Mouse (Mus musculus) telencephalon, adult 2 months (tissue): ENCODE measurements around the gene Vip.

Experiments used
- DNase-seq: peaks from one replicate; pipeline ENCODE4 v3.0.0-alpha.2; 2011; ENCODE audit warnings: low read depth, low spot score

The Vip gene

GRCm38 (mm10) chr10:5639112-5639511 lies at the start of gene Vip:
Vip (plus strand) TSS chr10:5639218.
- no peak for DNase-seq

- DNase-seq: no peak
Observed at GRCm38 (mm10) chr10:5591061-5591460, 48.0 kb upstream of the Vip start.

- no peak for DNase-seq
Observed at GRCm38 (mm10) chr10:5591996-5592395, 47.0 kb upstream of the Vip start.

GRCm38 (mm10) chr10:5593464-5593863 lies 45.6 kb upstream of the Vip start, which contains the start of gene Myct1:
Myct1 (plus strand) TSS chr10:5593775.
- no peak for DNase-seq

GRCm38 (mm10) chr10:5594457-5594856 lies 44.6 kb upstream of the Vip start:
- DNase-seq: no peak

- no peak for DNase-seq
Observed at GRCm38 (mm10) chr10:5596559-5596958, 42.5 kb upstream of the Vip start.

- peak; percentile 46 for DNase-seq
Observed at GRCm38 (mm10) chr10:5600123-5600522, 38.9 kb upstream of the Vip start.

GRCm38 (mm10) chr10:5603512-5603911 lies 35.5 kb upstream of the Vip start:
- no peak for DNase-seq

GRCm38 (mm10) chr10:5604371-5604770 lies 34.6 kb upstream of the Vip start:
- DNase-seq: no peak

- no peak for DNase-seq
Observed at GRCm38 (mm10) chr10:5608874-5609273, 30.1 kb upstream of the Vip start.

- DNase-seq: no peak
Observed at GRCm38 (mm10) chr10:5615186-5616040, 23.6 kb upstream of the Vip start.

- no peak for DNase-seq
Observed at GRCm38 (mm10) chr10:5626268-5626667, 12.8 kb upstream of the Vip start.

GRCm38 (mm10) chr10:5633672-5634200 lies 5.3 kb upstream of the Vip start:
- DNase-seq: no peak

- peak; percentile 31 for DNase-seq
Observed at GRCm38 (mm10) chr10:5634336-5634735, 4.7 kb upstream of the Vip start.

GRCm38 (mm10) chr10:5637322-5637721 lies 1.7 kb upstream of the Vip start:
- DNase-seq: no peak

GRCm38 (mm10) chr10:5681275-5681674 lies 42.3 kb downstream of the Vip start:
- DNase-seq: no peak

- DNase-seq: no peak
Observed at GRCm38 (mm10) chr10:5685608-5686007, 46.6 kb downstream of the Vip start.

GRCm38 (mm10) chr10:5694351-5694750 lies 55.3 kb downstream of the Vip start:
- DNase-seq: no peak
